Mouse (Mus musculus) hindbrain, embryonic 10.5 days (tissue): ENCODE data around the gene St6galnac1. TPM values are rescaled to one million over a fixed set of nuclear protein-coding genes. Genes with fewer than 3 reads are reported as not detected.
"Not testable (repeated sequence)": the region's sequence is repeated elsewhere in the genome, so short reads cannot be mapped to it uniquely, and the experiment has no call there.

ENCODE experiments used
- DNase-seq: peaks from one replicate; pipeline ENCODE4 v3.0.0-alpha.2; 2017; ENCODE audit warnings: low spot score
- H3K27ac ChIP-seq: fragments of 300-500 bp; sonication (generic); 2 replicates; pipeline ENCODE4 v1.5.1; 2016; ENCODE audit warnings: mild to moderate bottlenecking, moderate library complexity
- H3K27me3 ChIP-seq: fragments of 300-500 bp; sonication (generic); 2 replicates; pipeline ENCODE4 v1.6.1; 2016; ENCODE audit warnings: mild to moderate bottlenecking; ENCODE audit not compliant: poor library complexity, insufficient read depth, severe bottlenecking
- H3K36me3 ChIP-seq: fragments of 300-500 bp; sonication (generic); 2 replicates; pipeline ENCODE4 v1.6.1; 2016; ENCODE audit warnings: mild to moderate bottlenecking, moderate library complexity
- H3K4me1 ChIP-seq: fragments of 300-500 bp; sonication (generic); replicated peaks from 2 replicates; pipeline ENCODE4 v1.6.1; 2016; ENCODE audit warnings: mild to moderate bottlenecking
- H3K4me3 ChIP-seq: fragments of 300-500 bp; sonication (generic); 2 replicates; pipeline ENCODE4 v1.5.1; 2016; ENCODE audit warnings: mild to moderate bottlenecking, moderate library complexity
- H3K9me3 ChIP-seq: fragments of 300-500 bp; sonication (generic); 2 replicates; pipeline ENCODE4 v1.6.1; 2016; ENCODE audit warnings: mild to moderate bottlenecking, moderate library complexity
- WGBS: fragments of 180-500 bp; shearing (Covaris S2); methylation state at CpG from one replicate; pipeline ENCODE4 v1.1.7; 2016; 5-methylcytosine and 5-hydroxymethylcytosine counted together
- polyA plus RNA-seq: library from polyadenylated mRNA; unstranded; fragments of >200 nt; fragmentation: Nextera tagmentation; extraction: Ambion mirVana; gene quantifications from 2 replicates; pipeline ENCODE4 v1.2.1, GENCODE M21; 2016

Gene St6galnac1
- polyA plus RNA-seq, 1 experiment from 2014 or later, result not detected

GRCm38 (mm10) chr11:116745457-116745856 is 29.9 kb downstream of the St6galnac1 start:
- not testable (repeated sequence) for H3K9me3 ChIP-seq, H3K36me3 ChIP-seq, H3K4me3 ChIP-seq, H3K27ac ChIP-seq, DNase-seq, H3K27me3 ChIP-seq, H3K4me1 ChIP-seq
- WGBS, result 77% methylated on average over 2 of the region's 2 CpGs

- H3K9me3 ChIP-seq, result 0 out of 2 replicates have a peak, but pooled peaks cover 7% of the 10 kb centered on the region
- DNase-seq, result peak; percentile 18
- 45% methylated on average over 11 of the region's 11 CpGs for WGBS
- no peaks in the 10 kb centered on the region for H3K4me1 ChIP-seq
- H3K4me3 ChIP-seq, result no peak overlapping the region
- H3K27ac ChIP-seq, result no peak overlapping the region
- no peaks in the 10 kb centered on the region for H3K36me3 ChIP-seq
- no peaks in the 10 kb centered on the region for H3K27me3 ChIP-seq
These were observed 36.9 kb downstream of the St6galnac1 start for GRCm38 (mm10) chr11:116738411-116738810.

- Histone ChIP-seq H3K4me3 (no peak overlapping the region), H3K27me3 (no peaks in the 10 kb centered on the region)
- WGBS, result 95% methylated on average over 4 of the region's 4 CpGs
These were observed 42.8 kb downstream of the St6galnac1 start for GRCm38 (mm10) chr11:116732536-116732935.

GRCm38 (mm10) chr11:116731060-116731580 is 44.2 kb downstream of the St6galnac1 start:
- not testable (repeated sequence) for DNase-seq, H3K27me3 ChIP-seq, H3K27ac ChIP-seq, H3K4me3 ChIP-seq, H3K36me3 ChIP-seq, H3K9me3 ChIP-seq, H3K4me1 ChIP-seq
- WGBS, result 93% methylated on average over 6 of the region's 6 CpGs

More at GRCm38 (mm10) chr11:116732536-116732935, 42.8 kb downstream of the St6galnac1 start:
- H3K36me3 ChIP-seq, result no peaks in the 10 kb centered on the region
- H3K4me1 ChIP-seq, result no peaks in the 10 kb centered on the region
- H3K9me3 ChIP-seq, result 0 out of 2 replicates have a peak, but pooled peaks cover 7% of the 10 kb centered on the region
- no peak for DNase-seq
- H3K27ac ChIP-seq, result no peak overlapping the region

DNA sequence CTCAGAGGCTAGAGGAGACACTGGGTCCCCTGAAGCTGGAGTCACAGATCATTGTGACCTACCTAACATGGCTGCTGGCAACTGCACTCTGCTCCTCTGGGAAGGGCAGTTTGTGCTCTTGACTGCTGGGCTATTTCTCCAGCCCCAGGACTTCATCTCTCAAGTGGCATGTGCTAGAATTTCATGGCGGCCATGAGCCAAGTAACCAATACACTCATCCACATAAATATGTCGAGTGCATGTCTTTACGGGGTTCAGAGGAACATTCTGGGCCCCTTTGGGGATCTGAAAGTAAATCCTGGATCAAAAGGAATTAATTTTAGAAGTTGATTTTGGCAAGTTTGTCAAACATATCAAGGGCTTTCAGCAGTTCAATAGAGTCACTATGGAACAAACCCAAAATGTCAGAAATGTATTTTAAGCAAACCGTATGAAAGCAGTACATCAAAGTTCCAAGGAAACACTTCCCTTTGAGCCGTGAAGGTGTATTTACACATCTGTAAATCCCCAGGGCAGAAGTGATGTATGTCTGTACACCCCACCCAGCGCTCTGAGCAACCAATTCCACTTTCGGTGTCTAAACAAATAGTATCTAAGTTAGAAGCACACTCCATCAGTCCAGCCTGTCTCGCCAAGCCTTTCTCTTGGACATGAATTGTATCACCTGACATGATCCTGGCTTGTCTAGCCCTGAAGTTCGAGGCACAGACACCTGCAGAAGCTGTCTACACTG is 45.9 kb downstream of the St6galnac1 start:
- WGBS, result 89% methylated on average over 9 of the region's 9 CpGs
- Histone ChIP-seq H3K4me3 (no peak overlapping the region), H3K36me3 (no peaks in the 10 kb centered on the region), H3K4me1 (peaks cover 18% of the 10 kb centered on the region), H3K27me3 (no peaks in the 10 kb centered on the region), H3K27ac (no peak overlapping the region), H3K9me3 (no peaks in the 10 kb centered on the region)
- DNase-seq, result no peak

DNA sequence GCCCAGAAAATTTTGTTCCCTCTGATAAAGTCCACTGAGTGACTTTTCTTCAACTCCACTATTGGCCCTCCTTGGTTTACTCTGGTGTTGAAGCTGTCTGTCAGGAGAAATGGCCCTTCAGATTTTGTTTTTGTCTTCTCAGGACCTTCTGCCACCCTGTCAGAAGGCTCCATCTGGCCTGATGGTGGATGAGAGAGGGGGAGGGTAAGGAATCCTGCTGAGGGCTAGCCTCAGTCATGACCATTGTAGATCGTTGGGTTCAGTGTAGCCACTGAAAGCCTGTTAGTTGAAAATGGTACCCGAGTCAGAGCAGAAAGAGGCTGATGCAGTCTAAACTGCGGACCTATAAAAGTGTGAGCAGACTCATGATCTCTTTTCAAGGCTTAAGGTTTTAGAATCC is 49.2 kb downstream of the St6galnac1 start:
- Histone ChIP-seq H3K27ac (no peak overlapping the region), H3K4me3 (no peak overlapping the region), H3K27me3 (no peaks in the 10 kb centered on the region), H3K9me3 (no peaks in the 10 kb centered on the region), H3K4me1 (peaks cover 18% of the 10 kb centered on the region), H3K36me3 (no peaks in the 10 kb centered on the region)
- no peak for DNase-seq
- 83% methylated on average over 3 of the region's 3 CpGs for WGBS

DNA sequence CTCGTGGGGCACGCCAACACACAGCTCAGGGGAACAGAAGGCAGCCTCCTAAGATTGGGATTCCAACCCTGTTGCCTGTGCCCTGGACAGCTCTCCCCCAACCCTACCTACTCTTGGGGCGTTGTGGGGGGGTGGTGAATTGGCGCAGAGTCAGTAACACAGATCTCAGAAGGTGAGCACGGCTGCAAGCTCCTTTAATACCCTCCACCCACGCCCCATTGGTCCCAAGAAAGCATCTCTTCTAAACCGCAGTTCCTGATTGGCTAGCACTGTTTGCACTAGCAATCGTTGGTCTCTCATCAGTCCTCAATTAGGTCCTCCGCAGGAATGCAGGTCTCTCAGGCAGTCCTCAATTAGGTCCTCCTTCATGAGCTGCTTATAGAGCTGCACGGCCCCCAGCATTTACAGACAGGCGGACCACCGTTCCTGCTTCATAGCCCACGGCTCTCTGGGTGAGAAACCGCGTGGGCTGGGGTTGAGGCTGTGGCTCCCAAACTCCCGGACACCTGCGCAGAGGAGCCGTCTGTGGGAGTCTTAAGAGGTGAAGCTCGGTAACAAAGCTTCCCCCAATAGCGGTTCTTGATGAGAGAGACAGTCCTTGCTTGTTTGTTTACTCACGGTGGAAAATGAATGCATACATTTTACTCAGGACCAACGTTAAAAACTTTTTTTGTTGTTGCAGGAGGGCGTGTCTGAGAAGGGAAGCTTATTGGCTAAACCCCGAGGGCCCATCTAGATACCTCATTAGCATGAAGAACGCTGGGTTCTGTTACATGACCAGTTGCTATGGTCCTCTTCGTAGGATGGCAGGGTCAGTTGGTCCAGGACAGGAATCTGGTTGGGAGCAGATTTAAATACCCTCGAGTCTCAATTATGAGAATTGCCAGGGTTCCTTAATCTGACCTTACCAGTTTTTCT is 50.0 kb downstream of the St6galnac1 start:
- peak; percentile 55 for DNase-seq
- Histone ChIP-seq H3K9me3 (no peaks in the 10 kb centered on the region; the same call in 1 of the 2 replicates), H3K27ac (peak overlapping the region; percentile 80), H3K27me3 (no peaks in the 10 kb centered on the region), H3K4me1 (peaks cover 18% of the 10 kb centered on the region), H3K36me3 (no peaks in the 10 kb centered on the region), H3K4me3 (peak overlapping the region; percentile 39)
- WGBS, result 43% methylated on average over 27 of the region's 27 CpGs

- peaks cover 18% of the 10 kb centered on the region for H3K4me1 ChIP-seq
- no peak overlapping the region for H3K27ac ChIP-seq
- no peak overlapping the region for H3K4me3 ChIP-seq
- no peak for DNase-seq
- no peaks in the 10 kb centered on the region for H3K27me3 ChIP-seq
- 90% methylated on average over 5 of the region's 5 CpGs for WGBS
- no peaks in the 10 kb centered on the region; the same call in 1 of the 2 replicates for H3K9me3 ChIP-seq
- H3K36me3 ChIP-seq, result no peaks in the 10 kb centered on the region
These were observed 52.2 kb downstream of the St6galnac1 start for GRCm38 (mm10) chr11:116723064-116723463.

GRCm38 (mm10) chr11:116721548-116722271 is 53.6 kb downstream of the St6galnac1 start:
- no peak overlapping the region; the same call in 1 of the 2 replicates for H3K27ac ChIP-seq
- DNase-seq, result no peak
- H3K27me3 ChIP-seq, result no peaks in the 10 kb centered on the region
- 77% methylated on average over 9 of the region's 9 CpGs for WGBS
- no peaks in the 10 kb centered on the region; the same call in 1 of the 2 replicates for H3K9me3 ChIP-seq
- H3K4me1 ChIP-seq, result peaks cover 18% of the 10 kb centered on the region
- no peak overlapping the region for H3K4me3 ChIP-seq
- no peaks in the 10 kb centered on the region for H3K36me3 ChIP-seq

GRCm38 (mm10) chr11:116720319-116720865 is 54.9 kb downstream of the St6galnac1 start:
- no peaks in the 10 kb centered on the region for H3K36me3 ChIP-seq
- H3K27ac ChIP-seq, result no peak overlapping the region
- 89% methylated on average over 15 of the region's 15 CpGs for WGBS
- DNase-seq, result no peak
- peaks cover 2% of the 10 kb centered on the region; the same call in 1 of the 2 replicates for H3K9me3 ChIP-seq
- H3K27me3 ChIP-seq, result no peaks in the 10 kb centered on the region
- no peak overlapping the region for H3K4me3 ChIP-seq
- H3K4me1 ChIP-seq, result peaks cover 10% of the 10 kb centered on the region
